Mouse (Mus musculus) v-Abl transformed pro-B cells (cell line): Measurements from ENCODE around the gene Ttc21a.

ENCODE experiments used
- in situ Hi-C, 2 experiments: fragments of 400-800 bp; cut with MboI; formaldehyde crosslinking; loops; one replicate each; pipeline ENCODE4 v1.15.1; 2025; ENCODE audit not compliant: unreplicated experiment in 2 of 2

Gene Ttc21a

DNA sequence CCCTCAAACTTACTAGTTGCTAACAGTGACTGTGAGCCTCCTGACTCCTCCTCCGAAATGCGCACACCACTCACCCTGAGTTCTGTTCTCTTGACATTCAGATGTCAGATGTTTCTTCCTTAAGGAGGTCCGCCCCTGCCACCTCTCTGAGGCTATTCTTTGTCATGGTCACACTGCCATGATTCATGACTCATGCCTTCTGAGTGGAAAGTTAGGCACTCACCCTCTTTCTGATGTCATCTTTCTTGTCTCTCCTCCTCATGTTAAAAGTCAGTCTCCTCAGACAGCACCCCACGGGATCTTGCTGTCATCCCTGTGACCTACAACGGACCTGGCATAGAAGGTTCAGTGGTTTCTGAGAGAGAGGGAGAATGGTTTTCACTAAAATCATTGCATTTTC lies 75.4 kb downstream of the Ttc21a start:
- in situ Hi-C loops: loop anchor here in 1 of 2 experiments (5.0 kb wide), 1 partner anchor 45 kb away; no protein-coding TSS in a partner anchor

DNA sequence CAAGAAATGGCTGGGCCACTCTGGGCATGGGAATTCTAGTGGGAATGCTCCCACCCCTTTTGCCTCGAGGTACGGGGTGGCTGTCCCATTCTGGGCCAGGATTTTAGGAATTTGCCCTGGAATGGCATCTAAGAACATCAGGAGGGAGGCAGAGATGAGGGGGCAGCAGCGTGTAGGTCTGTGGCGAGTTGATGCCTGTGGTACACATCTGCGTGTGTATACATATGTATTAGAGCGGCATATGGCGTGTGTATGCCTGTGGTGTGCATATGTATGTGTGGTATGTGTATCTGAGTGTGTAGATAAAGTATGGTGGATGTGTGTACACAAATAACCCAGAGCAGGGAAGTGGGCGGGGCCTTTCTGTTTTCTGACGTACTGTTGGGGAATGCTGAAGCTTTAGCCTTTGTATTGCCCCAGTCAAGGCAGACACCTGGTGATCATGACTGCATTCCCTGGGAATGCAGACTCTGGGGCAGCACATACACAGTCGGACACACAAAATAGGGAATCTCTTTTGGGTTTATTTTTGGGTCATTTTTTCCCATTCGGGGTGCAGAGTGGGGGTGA lies 75.9 kb downstream of the Ttc21a start:
- in situ Hi-C loops: loop anchor here in 1 of 2 experiments (5.0 kb wide), 1 partner anchor 46 kb away; no protein-coding TSS in a partner anchor

DNA sequence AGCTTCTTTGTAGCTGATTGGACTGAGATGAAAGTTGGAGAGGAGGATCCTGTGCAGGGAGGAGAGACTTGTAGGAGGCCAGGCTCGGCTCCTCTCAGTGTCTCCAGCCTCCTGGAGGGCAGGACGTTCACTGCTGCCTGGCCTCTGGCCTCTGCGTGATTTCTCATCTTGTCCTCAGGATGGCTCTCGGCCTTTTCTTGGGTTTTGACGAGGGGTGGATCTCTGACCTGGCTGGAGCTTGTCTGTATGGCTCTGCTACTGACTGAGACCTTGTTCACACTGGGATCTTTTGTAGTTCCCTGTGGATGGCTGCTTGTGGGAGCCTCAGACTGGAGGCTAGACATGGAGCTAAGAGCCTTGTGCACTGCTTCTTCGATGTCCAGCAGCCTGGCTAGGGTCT lies 77.4 kb downstream of the Ttc21a start:
- in situ Hi-C loops: loop anchor here (5.0 kb wide), 1 partner anchor 48 kb away; no protein-coding TSS in a partner anchor

DNA sequence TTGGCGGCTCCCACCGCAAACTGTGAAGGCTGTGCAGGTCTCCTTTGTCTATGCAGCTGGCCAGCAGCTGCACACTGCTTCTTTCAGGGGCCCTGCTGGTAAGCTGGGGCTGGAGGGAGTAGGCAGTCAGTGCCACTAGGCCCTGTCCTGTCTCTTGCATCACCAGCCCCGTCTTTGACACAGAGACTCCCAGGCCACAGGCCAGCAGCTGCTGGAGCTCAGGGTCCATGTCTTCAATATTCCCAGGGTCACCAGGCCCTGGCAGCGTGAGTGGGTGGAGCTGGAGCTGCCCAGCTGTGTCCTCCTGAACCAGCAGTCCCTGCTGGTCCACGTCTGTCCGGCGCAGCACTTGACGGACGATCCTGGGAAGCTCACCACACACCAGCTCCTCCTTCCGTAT lies 79.5 kb downstream of the Ttc21a start:
- in situ Hi-C loops: loop anchor here in 1 of 2 experiments (5.0 kb wide), 1 partner anchor 50 kb away; no protein-coding TSS in a partner anchor
